Comparison of ENCODE assay signal across 11 mouse cellular contexts in genomic region chr17:87053921-87054320, GRCm38 (mm10).
"Had no signal": no experiment of that assay in that cellular context is flagged by ENCODE, and none has a peak within 500 bp of the region (broad histone marks: within the 10 kb centered on the region; RNA-seq: fewer than 3 reads in every experiment).

No protein-coding gene starts in this region.

- H3K27ac ChIP-seq: limb, embryonic 13.5 days; liver, embryonic 14.5 days; midbrain, embryonic 15.5 days; neural tube, embryonic 12.5 days had no signal

- ATAC-seq: lung, postnatal 0 days; midbrain, embryonic 15.5 days had no signal

- H3K9ac ChIP-seq: limb, embryonic 13.5 days; liver, embryonic 14.5 days; midbrain, embryonic 15.5 days; neural tube, embryonic 12.5 days had no signal

- H3K36me3 ChIP-seq: limb, embryonic 13.5 days; midbrain, embryonic 15.5 days; neural tube, embryonic 12.5 days had no signal

- H3K4me2 ChIP-seq: limb, embryonic 13.5 days; midbrain, embryonic 11.5 days; midbrain, embryonic 15.5 days; neural tube, embryonic 12.5 days had no signal

- H3K9me3 ChIP-seq: limb, embryonic 13.5 days; midbrain, embryonic 15.5 days; neural tube, embryonic 12.5 days had no signal

- DNase-seq: kidney, postnatal 25 days; left cerebral cortex, postnatal 4 days; lung, adult 2 months; lung, postnatal 4 days; thymus, postnatal 14 days had no signal

- H3K27me3 ChIP-seq: limb, embryonic 13.5 days; midbrain, embryonic 15.5 days; neural tube, embryonic 12.5 days had no signal

- H3K4me3 ChIP-seq: limb, embryonic 13.5 days; midbrain, embryonic 15.5 days; neural tube, embryonic 12.5 days had no signal
